Mouse (Mus musculus) fibroblast of lung, adult 2 months (primary cell): ENCODE results near the gene Nek11.

Source experiments
- DNase-seq: peaks from one replicate; pipeline ENCODE4 v3.0.0-alpha.2; 2011; ENCODE audit warnings: low read depth

The Nek11 gene

DNA sequence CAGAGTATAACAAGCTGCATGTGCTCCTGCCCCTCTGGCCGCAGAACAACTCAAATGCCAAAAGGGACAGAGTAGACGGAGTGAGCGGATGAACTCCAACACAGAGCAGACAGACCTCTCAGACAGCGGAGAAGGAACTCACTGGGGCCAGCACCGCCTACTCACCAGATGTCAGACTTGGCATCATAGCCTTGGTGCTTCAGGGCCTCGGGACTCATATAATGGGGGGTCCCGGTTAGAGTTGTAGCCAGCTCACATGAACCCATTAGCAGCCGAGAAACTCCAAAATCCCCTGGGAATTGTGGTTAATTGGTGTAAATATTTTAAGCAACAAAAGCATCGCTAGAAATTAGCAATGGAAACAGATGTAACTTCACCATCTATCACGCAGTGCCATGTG, 82.1 kb downstream of the Nek11 start:
- no peak for DNase-seq

DNA sequence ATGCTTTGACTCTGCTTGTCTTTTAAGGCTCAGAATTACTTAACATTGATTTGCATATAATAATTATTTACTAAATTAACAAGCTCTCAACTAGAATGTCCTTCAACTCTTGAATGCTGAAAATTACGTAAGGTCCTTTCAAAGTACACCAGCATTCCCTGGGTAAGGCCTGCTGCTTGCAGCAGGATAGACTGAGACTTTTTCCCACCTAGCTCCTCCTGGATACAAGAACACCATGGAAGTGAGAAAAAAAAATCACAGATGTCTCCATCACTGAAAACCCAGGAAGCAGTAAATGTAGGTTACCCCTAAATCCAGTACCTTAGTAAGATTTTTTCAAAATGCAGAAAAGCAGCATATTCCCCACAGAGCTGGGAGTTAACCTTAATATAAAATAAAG, 82.6 kb downstream of the Nek11 start:
- no peak for DNase-seq

DNA sequence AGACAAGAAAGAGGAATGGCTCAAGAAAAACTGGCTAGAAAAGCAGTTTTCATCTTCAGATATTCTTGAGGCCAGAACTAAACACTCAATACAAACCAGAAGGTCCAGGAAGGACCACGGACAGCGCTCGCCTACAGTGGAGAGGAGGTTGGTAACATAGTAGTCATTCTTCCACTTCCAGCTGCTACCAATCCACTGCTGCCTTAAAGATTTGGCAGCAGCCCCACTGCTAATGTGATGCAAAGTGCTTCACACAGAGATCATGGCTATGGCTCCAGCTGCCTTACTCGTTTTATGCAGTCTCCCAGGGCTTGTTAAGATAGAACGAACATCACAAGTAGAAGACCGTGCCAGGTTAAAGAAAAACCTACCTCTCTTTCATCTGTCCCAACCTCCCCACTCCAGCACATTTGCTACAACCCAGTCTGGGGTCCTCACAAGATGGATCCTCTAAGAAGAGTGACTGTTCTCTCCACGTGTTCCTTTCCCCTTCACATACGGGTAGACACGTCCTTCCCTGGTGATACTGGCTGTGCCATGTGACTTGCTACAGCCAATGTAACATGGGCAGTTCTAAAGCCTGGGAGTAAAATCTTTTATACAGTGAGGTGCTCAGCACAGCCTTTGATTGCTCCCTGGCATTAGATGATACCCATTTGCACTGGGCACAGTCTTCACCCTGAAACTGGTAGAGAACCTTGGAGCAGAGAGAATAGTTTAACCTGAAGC, 85.6 kb downstream of the Nek11 start:
- DNase-seq = no peak

DNA sequence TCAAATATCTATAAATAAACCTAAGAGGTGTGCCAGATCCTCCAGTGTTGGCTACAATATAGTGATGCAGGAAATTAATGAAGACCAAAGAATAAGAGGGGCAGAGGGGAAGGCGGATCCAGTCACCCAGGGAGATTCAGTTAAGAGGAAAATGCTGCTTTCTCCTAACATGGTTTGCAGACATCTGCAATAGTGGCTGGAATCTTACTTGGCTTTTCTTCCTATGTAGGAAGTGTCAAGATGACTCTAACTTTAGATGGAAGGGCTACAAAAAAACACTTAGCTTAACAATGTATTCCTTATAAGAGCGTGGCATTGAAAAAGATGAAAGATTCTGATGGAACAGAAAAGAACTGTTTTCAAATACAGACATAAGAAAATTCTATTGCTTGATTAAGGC, 89.3 kb downstream of the Nek11 start:
- no peak for DNase-seq

DNA sequence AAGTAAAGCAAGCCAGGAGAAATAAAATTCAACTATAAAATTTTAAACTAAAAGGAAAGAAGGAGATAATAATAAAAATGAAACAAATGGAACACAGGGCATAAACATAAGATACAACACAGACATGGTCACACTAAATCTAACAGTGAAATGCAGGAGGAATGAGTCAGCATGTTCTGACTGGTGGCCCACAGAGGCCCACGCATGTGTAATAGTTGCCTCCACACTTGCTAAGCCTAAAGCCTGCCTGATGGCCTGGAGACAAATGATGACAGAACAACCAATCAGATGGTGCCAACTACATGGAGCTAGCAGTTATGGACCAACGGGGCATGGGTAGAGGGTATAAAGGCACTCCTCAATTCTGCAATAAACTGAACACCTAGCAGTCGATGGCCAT, 93.1 kb downstream of the Nek11 start:
- DNase-seq = no peak

DNA sequence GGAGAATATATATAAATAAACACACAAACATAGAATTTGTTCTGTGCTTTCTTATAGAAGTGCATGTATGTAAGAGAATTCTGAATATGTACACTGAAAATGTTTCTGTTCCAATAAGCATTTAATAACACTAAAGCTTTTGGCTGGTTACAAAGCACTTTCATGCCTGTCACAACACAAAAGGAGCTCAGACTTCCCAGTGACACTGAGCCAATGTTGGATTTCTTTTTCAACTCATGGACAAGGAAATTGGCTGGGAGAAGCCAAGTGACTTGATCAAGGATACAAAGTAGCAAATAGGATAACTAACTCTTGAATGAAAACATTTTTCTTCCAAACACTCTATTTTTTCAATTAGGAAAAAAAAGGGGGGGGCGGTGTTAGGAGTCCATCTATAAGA, 93.9 kb downstream of the Nek11 start:
- DNase-seq = no peak

DNA sequence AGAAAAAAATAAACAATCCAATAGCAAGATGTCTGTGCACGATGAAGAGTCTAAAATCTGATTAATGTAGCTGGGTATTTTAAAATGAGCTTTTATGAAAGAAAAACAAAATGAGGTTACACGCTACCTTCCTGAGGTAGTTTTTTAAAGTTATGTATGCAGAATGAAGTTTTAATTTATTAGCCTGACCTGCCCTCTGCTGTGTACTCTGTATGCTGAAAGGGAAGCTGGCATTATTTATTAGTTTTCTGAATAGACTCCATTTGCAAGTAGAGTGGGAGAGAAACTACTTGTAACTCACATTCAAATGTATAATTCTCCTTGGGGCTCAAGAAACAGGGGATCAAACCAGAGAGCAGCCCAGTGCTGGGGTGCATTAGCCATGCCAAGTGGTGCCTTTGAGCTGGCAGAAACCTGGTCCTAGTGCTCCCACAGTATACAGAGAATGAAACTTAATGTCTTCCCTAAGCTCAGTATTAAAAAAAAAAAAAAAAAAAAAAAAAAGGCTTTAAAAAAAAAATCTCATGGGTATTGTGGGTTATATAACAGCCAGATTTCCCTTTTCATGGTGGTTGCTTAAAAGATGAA, 94.5 kb downstream of the Nek11 start:
- DNase-seq = no peak

DNA sequence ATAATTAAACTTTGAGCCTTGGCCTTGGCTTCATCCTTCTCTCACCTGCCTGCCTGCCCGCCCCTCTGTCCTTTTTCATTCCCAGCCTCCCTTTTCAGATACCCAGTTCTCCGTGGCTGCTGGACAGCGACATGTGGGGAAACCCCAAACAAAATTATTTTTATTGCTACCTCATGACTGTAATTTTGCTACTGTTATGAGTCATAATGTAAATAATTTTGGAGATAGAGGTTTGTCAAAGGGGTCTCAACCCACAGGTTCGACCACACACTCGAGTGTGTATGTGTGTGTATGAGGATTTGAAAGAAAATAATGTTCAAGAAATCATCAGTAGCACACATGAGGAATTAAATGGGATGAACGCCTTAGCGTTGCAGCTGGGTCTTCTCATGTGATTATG, 110.7 kb downstream of the Nek11 start:
- DNase-seq = no peak

DNA sequence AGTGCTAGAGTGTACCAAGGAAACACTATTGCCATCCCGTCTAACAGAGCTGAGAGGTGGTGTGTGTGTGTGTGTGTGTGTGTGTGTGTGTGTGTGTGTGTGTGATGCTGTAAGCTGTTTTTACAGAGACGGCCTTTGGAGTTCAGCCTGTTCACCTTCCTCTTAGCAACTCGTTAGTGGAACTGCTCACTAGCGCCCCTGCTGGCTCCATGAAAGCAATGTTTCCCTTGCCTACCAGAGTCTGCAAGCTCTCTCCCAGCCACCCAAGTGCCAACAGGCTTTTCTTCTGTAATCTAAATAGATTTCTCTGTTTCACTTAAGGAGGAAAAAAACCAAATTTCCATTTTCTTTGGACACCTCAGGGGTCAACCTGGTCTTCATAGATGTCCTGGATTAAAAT, 112.6 kb downstream of the Nek11 start:
- DNase-seq = no peak

DNA sequence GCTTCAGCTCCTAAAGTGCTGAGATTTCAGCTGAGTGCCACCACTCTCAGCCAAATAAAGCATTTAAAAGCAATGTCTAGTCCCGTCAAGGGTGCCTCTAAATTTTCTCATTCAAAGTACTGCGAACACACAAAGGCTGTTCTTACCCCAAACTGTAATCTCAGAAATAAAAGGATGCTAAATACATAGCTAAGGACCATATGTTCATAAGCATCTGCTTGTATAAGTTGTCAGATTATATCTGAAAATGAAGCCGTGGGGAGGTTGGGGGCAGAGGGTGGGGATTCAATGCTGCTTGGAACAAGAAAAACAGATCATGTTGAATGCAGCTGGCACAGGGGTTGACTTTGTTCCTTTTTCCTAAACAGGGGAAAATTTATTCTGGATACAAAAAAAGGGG, 120.4 kb downstream of the Nek11 start:
- no peak for DNase-seq

DNA sequence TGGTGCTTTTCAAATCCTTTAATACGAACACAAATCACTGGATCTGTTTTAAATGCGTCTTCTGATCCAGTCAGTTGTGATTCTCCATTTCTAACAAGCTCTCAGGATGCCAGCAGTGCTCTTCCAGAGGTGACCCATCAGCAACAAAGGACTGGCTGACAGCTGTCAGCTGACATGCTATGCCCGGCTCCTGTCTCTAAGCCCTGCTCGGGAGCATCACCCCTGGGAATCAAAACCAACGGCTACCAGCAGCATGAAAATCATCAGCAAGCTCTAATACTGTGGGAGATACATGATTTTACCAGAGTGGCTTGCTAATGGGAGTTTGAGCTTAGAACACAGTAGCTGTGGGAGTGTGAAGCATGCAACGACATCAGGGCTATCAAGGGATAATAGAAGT, 121.0 kb downstream of the Nek11 start:
- no peak for DNase-seq

DNA sequence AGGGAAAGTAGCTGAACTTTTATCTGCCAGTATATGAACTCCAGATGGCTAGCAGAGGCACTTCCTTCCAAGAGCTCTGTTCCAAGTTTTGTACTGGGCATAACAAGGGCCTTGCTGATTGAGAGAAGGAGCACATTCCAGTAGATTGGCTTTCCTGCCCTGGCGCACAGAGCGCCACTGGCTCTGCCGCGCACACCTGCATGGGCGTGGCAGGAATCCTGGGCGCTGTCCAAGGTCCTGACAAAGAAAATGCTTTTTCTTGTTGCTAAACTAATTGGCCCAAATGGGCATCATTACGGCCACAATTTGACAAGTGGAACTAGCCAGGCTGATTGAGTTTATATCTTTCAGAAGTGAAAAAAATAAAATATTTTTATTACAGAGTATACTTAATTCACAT, 123.1 kb downstream of the Nek11 start:
- no peak for DNase-seq

DNA sequence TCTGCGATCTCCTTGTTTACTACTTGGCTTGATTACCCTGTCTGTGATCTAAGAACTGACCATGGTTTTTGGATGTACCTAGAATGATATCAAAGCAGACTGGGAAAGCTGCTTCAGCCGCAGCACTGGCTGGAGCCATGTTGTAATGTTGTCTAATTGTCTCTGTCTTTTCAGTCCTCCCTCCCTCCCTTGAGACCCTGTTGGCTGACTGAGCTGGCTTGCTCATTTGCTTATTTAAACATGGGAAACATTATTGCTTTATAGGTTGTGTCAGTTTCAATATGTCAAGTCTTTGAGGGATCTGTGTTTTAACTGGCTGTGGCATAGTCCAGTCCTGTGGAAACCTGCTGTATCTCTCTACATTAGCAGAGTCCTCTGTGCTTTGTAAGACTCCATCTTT, 132.2 kb downstream of the Nek11 start:
- no peak for DNase-seq

DNA sequence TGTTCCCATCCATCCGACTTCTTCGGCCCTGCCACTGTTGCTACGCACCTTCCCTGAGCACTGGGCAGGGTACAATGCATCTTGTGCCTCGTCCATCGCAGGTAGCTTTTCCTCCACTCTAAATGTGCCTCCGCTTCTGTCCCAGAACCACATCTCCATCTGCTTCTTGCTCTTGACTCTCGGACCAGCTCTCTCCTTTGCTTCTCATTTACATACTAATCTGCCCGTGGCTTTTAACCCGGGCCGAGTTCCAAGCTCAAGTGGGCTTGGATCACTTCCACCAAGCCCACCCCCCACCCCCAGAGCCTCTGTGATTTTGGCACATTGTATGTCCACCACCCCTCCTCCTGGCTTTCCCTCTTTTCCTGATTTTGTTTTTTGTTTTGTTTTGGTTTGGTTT, 137.7 kb downstream of the Nek11 start:
- DNase-seq = no peak

DNA sequence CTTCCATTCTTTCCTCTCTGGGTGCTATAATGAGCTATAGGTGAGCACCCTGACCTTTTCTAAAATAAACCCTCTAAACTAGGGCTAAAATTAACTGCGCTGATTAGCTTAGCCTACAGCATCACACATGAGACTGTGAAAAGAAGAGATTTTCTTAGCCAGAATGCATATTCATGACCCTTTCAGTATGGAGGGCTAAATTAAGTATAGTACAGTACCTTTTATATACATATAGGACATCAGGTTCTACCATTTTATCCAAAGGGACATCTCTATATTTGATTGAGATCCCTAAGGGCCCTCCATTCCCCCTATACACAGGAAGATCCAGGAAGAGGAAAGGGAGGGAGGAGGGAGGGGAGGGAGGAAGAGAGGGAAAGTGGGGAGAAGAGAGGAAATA, 141.2 kb downstream of the Nek11 start:
- no peak for DNase-seq

DNA sequence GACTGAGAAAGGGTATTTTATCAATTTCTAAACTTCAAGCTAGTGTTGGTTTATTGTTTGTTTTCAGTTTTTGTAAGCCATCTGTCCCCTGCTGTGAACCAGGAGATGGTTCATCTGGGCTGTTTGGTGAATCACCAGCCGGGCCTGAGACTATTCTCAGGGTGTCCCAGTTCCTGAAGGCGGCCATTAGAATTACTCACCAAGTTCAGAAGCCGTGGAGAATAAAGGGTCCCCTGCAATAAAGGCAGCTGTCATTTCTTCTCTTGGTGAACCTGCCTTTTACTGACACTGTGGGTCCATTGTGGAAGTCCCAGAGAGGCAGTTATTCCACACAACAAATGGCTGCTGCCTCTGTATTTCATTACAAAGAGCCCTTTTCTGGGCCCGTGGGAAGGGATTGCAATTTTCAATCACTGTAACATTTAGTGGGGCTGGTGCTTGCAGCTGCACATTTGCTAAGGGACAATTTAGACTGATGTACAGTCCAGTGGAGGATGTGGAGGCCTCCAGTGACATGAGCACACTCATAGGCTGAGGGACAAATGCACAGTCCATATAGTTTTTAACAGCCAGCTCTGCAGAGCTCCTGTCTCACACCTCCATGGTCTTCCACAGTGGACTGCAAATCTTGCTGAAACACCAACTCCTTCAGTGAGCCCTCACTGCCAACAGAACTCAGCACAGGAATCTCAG, 142.8 kb downstream of the Nek11 start:
- no peak for DNase-seq

DNA sequence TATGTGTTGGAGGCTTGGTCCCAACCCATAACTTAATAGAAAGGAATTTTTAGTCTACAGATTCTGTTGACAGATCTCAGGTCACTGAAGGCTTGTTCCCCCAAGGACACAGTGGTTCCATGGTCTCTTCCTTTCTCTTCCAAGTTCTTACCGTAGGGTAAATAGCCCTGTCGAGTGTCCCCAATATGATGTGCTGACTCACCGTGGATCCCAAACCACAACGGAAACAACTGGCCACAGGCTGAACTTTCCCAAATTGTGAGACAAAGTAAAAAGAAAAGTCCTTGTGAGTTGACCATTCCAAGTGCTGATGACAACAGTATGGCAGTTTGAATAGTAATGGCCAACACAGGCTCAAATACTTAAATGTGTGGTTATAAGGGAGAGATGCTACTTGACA, 144.1 kb downstream of the Nek11 start:
- DNase-seq = no peak

DNA sequence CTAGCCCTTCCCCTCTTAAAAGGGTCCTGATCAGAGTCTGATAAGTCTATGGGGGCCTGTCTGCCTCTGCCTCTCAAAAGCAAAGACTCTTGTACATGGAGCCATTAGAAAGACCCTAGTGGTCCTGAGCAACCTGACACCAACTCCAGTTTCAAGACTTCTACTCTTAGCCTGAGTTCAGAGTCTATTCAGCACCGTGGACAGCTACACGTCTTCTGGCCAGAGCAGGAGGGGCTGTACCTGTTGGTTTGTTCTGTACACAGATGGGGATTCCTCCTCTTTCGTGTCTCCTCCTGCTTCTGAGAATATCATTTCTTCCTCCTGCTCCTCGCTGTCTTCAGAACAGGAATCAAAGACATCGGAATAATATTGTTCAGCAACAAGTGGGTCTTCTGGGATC, 151.3 kb downstream of the Nek11 start:
- no peak for DNase-seq

DNA sequence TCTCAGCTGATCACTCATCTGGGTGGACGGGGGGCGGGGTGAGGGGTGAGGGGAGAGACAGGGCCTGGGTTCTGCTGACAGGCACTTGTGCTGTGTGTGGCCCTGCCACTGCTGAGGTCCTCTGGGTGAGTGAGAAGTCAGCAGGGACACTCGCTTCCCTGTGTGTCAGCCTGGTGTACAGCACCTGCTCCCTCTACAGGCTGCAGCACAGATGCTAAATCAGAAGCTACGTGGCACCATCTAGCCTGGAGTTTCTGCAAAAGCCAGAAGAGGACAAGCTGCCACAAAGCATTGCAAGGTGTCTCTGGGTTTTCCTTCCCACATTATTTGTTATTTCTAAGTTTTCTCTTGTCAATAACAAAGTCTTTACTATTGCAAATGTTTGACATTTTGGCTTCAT, 180.9 kb downstream of the Nek11 start:
- DNase-seq = no peak

DNA sequence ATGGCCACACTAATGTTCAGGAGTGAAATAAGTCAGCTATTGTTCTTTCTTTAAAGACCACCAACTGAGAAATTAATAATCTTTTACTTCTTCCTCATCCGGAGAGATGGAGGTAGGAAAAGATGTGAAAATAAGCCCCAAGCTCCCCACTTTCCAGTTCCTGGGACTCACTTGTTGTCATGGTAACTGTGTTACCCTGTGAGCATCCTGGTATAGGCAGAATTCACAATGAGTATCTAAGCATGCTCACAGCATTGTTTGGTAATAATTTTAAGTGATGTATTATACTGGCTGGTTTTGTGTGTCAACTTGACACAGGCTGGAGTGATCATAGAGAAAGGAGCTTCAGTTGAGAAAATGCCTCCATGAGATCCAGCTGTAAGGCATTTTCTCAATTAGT, 195.0 kb downstream of the Nek11 start:
- DNase-seq = no peak

DNA sequence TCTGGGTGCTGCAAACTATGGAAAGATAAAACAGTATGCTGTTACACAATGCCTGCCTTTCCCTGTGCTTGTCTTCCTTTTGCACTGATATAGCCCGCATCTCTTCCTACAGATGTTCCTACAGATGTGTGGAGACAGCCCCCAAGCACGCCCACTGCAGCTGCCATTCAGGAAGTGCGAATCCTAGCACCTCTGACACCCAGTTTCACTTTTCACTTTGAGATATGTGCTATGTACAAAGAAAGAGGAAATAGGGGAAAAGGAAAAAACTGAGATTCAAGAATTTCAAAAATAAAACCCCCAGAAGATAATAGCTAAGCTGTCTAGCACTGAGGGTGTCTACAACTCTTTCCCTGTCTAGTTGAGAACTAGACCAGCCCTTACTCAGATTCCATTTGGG, 208.6 kb downstream of the Nek11 start:
- DNase-seq = no peak

DNA sequence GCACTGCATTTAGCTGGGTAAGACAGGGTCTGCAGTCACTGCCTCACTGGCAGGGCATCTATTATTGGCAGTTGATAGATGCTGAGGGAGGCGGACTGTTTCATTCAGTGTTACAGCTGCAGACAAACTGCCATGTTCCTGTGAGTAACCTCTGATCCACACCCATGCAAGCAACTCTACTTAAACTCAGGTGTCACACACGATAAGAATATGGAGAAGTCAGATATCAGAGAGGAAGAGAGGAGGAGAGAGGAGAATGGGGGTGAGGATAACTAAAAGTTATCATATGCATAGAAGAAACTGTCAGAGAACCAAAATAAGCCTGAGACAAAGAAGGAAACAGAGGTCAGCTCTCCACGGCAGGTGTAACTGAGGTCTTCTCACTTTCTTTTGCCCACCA, 212.9 kb downstream of the Nek11 start:
- no peak for DNase-seq

DNA sequence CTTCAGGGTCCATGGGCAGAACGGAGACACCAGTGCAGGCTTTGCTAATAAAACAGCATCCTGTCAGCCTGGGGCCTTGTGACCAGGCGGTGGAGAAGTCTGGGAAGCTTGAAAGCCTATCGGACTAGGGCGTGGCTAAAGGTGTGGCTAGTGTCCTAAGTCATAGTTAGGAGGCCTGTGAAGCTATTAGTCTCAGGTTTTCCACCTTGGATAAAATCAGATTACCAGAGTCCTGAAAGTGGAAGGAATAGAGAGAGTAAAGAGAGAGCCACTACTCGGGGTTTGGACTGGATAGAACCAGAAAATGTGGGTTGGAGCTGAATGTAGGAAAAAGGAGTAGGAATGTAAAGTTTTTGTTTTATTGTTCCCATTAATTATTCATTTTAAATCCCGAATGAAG, 250.3 kb downstream of the Nek11 start, which contains the start of gene 1700080E11Rik:
1700080E11Rik (minus strand) TSS at position 101 of the 400 bp plus-strand sequence.
- DNase-seq = no peak

DNA sequence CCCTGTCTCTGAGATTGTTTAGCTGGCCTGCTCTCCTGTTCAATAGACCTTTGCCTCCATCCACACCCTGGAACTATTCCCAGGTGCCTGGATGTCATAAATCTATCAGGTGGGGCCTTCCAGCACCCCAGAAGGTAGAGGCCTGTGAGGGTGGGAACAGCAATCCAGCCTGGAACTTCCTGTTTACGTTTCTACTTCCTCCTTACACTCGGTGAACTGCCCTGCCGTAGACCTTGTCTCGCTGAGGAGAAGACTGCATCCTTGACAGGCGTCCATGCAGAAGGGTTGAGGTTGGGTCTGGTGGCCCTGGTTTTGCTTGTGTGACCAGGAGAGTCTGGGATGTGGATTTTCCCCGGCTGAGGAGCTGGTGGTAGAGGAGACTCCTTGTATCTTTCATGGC, 256.1 kb downstream of the Nek11 start:
- no peak for DNase-seq
